Mouse (Mus musculus) thymus, postnatal 14 days (tissue): ENCODE data around the gene Rin2.
A peak's percentile ranks its signal among the peaks of the same experiment; 100 is the strongest.
"Not testable (repeated sequence)": the region's sequence is repeated elsewhere in the genome, so short reads cannot be mapped to it uniquely, and the experiment has no call there.

Experiments used
- DNase-seq: peaks from one replicate; pipeline ENCODE4 v3.0.0; 2021

The Rin2 gene

DNA sequence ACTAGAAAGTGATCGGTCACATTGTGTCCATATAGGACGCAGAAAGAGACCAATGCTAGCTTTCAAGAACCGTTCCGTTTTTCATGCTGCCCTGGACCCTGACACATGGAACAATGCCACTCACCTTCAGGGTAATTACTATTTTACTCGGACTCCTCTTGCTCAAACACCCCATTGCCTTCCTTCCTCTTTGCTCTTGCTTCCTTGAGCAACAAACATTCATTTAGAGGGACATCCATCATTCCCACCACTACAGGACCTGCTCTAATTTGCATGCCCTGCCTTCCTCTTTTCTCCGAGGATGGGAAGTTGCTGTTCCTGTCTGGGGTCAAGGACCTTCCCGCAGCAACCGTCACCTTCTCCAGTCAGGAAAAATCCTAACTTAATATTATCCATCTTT is 9.9 kb downstream of the Rin2 start:
- DNase-seq, result no peak

DNA sequence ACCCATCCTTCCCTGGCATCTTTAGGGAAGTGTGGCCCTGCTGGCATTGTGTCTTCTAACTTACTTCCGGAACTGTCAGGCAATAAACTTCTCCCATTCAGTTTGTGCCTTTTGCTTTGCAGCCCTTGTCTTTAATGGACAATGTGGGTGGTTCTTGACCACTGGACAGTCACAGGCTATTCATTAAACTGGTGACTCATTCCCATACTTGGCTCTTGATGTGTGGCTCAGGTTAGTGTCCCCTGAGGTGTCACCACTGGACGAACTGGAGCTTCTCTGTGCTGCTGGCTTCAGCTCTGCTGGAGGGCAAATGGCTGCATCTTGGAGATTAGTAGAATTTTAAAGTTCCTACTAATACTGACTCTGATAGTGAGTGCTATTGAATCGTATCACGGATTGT is 11.0 kb downstream of the Rin2 start:
- no peak for DNase-seq

DNA sequence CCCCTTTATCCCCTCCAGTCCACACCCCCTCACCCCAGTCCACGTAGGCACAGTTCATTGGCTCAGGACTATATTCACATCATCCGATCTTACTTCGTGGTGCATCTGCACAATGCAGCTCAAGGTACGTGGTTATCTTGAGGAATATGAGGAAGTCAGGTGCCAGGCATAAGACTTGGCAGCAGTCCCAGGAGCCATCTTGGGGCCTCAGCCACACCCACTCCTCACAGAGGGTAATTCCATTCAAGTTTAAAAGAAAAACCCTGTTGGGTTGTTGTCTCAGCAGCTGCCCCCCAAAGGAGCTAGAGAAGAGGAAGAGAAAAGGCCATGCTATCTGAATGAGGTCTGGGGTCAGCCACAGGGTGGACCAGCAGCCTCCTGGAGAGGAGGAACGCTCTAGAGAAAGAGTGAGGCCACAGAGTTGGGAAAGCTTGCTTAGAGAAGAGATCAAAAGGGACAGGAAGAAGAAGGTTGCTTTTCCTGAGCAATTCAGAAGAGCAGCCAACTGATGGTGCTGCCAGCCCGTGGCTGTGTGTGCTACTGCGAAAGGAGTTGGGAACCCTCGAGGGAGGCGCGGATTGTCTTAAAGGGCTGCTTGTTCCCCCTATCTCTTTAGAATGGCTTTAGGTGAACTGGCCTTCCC is 16.5 kb downstream of the Rin2 start:
- no peak for DNase-seq

DNA sequence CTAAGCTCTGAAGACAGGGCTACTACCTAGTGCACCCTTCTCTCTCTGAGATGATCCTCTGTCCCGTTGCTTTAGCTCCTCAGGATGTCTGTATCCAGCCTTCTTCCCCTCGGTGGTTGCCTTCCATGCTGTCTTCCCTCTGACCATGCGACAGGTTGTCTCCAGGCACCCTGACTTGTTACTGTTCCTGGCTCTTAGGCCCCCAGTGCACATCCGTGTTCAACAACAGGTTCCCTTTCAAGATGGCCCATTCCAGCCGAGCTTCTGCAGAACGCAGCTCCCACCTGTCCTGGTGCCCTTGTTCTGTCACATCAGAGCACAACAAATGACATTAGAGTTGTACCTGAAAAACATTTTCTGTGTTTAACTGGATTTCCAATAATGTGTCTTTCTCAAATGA is 22.1 kb downstream of the Rin2 start:
- DNase-seq, result no peak

DNA sequence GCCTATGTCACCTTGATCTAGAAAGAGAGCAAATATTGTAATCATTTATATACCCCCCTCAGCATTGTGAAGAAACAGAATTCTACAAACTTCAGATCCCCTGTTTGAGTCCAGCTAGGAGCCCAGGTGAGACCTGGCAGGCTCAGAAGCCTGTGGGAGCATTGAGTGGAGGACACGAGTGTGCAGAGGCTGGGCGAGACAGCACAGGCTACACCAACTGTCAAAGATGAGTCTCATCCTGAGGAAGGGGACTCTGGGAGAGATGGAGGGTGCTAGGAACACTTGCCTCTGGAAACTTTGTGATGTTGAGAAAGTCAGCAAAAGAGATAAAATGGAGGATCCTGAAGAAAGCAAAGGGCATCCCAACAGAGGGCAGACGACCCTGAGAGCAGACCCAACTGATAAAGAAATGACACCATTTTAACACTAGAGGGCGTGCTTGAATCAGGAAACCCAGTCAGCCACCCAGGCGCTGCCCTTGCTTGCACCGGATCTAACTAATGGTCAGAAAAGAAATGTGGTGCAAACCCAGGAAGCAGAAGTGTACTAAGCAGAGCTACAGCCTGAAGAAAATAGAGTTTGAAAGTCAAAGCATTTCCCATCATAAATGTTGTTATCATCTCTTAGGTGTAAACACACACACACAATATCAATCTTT is 24.5 kb downstream of the Rin2 start:
- DNase-seq, result peak; percentile 25

DNA sequence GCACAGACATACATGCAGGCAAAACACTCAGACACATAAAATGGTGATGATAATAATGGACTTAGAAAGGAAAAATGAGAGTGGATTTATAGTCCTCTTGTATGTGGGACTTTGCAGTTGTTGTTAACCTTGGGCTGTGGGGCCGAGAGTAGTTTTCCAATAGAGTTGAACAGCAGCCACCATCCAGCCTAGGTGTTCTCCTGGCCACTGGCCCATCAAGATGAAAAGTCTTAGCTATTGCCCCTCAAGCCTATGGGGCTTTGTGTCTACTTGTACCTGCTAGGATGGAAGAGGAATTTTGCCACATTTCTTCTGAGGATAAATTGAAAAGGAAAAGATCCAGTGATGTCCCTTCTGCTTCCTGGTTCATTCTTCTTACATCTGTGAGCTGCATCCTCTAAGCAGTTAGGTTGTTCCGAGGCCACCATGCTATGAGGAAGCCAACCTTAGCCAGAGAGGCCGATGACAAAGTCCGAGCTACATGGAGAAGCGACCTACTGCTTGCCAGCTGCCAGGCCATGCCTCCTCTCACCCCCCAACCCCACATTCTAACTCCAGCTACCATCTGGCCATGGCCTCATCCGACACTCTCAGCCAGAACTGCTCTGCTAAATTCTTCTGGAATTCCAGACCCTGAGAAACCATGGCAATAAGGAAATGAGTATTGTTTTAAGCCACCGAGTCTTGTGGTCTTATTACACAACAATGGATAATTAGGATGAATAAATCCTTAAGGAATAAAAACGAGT is 25.4 kb downstream of the Rin2 start:
- DNase-seq, result no peak

DNA sequence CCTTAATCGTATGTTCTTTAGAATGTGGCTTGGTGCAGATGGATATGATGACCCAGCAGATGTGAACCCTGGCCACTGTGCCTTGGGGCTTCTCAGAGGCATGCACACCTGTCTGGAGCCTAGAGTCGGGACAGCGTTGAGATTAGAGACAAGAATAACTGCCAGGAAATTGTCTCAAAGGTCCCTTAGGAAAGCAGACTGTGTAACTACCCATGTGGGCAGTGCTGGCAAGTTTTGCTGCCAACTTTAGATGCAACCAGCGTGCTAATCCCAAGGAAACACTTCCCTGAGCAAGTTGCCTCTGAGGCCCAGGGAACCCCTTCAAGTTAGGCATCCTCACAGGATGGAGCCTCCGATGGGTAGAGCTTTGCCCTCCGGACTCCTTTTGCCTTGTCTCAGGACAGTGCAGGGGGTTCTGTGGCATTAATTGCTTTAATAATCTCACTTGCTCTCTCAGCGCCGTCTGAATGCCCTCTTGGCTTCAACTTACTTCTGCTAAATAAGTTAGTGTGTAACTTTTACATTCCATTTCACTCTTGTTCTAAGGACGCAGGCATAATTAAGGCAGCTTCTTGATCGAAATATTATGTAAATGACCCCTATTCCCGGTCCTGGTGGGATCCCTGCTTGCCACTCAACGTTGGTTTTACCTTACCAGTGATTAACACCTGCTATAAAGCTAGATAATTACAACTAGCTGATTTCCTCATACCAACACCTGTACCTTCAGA is 26.8 kb downstream of the Rin2 start:
- no peak for DNase-seq

DNA sequence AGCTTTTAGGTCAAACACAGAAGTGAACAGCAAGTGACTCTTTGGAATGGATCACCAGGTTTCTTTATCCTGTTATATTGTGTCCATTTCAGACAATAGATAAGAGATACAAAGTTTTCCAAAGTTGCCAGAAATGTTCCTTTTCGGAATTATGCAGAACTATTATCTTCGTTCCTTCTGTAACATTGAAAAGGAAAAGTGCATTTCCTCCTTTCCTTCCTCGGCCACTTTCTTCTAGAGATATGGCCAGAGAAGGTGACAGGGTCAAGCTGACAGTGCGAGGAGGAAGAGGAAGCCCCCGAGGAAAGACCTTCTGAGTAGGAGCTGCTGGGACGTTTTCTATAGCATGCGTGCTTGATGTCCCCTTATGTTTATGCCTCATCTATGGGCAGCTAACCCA is 29.7 kb downstream of the Rin2 start:
- no peak for DNase-seq

DNA sequence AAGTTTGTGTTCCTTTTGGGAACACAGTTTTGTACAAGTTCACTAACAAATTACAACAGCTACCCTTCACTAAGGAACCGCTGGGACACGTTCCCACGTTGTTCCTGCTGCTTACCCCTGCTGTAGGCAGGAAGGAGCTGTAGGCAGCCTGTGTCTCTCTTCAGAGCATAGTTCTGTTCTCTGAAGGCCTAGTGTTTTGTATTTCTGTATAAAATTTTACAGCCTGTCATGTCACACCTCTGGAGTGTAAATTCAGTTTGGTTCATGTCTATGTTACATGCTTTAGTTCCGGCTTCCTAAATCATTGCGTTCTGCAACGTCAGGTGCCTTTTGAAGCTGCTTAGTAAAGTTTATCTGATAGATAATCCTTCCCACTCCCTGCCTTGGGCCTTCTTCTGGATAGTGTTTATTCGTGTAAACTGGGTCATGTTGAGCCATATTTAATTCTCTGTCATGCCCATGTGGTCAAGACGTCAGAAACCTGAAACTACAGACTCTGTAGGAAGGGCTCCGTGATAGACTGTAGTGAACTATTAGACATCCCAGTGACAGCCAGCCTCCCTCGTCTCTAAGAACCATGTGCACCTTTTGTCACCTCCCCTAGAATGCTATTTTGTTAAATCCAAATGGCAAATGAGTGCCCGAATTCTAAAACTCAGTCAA is 34.8 kb downstream of the Rin2 start:
- DNase-seq, result no peak

DNA sequence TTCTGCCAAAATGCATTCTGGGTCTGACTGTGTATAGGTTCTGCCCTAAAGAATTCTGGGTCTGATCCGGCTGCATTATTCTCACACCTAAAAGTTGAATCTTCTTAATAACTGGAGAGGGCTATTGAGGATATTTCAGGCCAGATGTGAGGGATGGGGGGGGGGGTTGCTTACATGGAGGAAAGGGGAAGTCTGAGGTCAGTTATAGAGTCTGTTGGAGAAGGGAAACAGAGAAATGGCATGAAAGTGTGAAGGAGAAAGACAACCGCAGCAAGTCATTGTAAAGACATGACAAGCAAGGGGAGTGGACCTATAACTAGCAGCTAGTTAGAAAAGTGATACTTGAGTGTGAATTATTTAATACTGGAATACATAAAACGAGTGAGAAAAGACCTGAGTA is 36.5 kb downstream of the Rin2 start:
- DNase-seq, result no peak

DNA sequence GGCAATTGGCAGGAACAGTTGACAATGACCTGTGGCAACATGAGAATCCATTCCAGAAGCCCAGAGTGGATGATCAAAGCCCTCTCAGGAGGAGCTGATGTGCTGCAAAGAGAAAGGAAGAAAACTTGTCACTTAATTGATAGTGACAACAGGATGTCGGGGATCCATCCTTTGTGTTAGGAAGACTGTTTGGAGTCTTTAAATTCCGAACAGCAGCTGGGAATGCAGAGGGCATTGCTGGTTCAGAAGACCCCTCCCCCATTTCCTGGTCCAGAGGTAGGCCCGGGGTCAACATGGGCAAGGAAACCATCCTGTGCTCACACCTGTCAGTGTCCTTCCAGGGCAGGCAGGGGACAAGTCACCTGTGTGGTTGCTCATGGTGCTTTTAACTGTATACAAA is 37.0 kb downstream of the Rin2 start:
- DNase-seq, result no peak

DNA sequence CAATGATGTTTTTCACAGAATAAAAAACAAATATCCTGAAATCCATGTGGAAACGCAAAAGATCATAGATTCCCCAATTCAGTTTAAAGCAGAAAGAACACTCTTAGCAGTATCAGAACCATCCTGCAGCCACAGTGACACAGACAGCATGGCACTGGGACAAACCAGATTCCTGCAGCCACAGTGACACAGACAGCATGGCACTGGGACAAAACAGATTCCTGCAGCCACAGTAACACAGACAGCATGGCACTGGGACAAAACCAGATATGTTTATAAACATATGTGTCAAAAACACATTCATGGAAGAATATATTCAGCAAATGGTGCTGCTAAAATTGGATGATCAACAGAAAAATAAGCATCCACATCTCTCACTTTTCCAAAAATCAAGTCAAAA is 42.5 kb downstream of the Rin2 start:
- no peak for DNase-seq

DNA sequence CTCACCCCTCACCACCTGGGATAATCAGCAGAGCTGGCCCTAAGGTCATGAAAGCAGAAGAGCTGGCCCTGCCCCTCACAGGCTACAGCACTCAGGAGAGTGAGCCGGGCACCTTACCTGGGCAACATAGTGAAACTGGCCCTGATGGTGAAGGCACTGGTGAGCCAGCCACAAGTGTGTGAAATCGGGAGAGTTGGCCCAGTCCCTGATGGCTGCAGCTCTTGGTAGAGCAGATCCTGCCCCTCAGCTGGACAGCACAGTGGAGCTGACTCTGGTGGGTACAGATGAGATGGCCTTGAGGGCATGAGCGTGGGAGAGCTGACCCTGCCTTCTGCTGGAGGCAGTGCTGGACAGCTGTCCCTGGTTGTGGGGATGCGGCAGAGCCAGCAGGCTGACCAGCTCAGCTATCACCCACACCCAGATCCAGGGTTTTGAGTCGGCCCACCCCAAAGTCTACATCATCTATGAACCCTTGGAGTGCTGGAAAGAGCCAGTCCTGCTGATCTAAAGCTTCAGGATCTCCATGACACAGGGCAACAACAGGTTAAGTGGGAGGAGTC is 43.7 kb downstream of the Rin2 start:
- no peak for DNase-seq

DNA sequence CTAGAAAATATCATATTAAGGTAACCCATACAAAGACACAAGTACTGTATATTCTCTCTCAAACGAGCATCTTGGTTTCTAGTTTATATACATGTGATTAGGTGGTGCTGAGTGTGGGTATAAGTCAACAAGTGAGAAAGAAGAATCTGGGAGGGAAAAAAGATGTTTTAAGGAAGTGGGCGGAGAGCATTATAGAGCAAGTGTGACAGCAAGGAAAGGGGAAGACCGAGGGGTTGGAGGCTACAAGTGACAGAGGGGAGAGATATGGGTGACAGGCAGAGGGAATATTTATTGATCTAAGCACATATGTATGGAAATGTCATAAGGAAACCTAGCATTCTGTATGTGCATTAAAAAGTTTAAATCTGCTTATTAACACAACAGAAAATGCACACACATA is 45.1 kb downstream of the Rin2 start:
- no peak for DNase-seq

DNA sequence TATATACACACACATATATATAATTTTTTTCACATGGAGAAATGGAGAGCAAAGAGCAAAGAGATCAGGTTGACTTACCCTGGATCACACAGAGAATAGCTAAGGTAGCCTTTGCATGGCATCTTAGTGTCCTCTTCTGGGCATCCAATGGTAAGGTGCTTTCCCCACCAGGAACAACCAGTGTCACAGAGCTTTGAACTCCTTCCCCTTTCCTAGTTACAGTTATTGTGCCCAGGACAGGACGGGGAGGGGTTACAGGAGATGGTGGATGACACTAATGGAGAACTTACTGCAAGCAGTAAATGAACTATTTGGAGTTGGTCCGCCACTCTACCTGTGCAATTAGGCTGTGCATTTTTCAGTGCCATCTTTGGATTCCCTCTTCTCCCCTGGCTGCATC is 45.7 kb downstream of the Rin2 start:
- DNase-seq, result no peak

DNA sequence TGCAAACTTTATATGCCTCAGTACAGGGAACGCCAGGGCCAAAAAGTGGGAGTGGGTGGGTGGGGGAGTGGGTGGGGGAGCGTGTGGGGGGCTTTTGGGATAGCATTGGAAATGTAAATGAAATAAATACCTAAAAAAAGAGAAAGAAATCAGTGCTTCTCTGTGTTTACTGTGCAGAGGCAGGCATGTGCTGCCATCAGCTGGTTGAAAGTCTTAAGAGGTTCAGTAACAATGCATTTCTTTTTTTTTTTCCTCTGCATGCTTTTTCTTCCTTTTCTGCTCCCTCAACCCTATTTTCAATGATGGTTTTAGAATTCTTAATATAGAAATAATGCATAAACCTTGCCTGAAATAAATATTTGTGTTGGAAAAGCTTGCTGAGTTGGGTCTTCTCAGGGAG is 47.3 kb downstream of the Rin2 start:
- DNase-seq, result not testable (repeated sequence)

DNA sequence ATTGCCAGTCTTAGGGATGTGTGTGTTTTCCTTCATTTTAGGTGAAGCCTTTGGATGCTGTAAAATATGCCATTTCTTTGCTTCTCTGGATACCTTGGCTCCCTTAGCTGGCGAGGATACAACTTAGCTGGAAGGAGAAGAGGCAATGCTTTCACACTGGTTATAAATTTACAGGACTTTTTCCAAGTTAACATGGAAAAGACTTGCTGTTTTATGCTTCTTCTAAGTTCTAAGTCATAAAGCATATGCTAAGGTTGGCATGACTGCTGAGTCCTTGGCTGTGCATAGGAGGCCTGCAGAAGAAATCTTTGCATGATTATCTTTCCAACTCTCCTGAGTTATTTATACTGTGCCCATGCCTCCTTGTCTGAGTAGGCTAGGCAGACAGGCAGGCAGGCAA is 49.3 kb downstream of the Rin2 start:
- no peak for DNase-seq

DNA sequence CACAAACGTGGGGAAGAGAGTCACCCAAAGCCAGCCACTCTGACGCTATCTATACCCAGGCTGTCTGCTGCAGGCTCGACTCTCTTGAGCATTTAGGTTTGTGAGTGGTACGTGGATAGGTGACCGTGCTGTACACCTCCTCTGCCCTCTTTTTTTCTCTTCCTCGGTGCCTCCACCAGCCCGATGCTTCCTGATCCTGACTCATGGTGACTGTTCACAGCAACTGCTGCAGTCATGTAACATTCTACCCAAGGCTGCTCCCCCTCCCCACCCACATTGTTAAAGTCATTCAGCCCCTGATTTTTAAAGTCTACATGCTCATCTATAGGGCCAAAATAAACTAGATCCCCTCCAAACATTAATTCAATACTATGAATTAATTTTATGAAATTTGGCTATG is 54.4 kb downstream of the Rin2 start:
- no peak for DNase-seq

DNA sequence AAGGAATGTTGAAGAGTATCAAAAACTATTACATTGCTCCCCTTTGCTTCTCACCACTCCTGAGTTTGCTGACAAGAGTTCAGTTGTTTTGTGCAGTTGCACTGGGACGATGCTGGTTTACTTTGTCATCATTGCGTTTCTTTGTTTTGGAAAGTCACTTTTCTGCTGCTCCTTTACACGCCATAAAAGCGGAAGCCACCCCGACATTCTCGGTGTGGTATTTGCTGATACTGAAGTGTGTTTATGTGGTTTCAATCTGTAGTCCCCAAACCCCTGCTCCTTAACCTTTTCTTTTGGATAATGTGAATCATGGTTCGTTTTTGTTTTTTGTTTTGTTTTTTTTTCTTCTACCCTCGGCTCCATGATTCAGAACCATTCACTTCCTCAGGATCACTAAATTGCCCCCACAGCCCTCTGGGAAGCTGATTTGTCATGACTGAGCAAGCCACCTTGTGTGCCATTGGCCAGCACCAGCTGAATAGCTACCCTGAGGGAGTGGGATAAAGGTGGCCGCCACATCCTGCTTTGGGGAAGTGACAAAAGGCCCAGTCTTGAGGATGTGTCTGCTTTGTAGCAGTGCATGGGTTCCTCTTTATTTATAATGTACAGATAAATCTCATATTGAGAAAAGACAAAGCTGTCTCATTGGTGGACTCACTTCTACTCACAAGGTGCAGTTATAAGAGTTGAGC is 55.3 kb downstream of the Rin2 start:
- no peak for DNase-seq

DNA sequence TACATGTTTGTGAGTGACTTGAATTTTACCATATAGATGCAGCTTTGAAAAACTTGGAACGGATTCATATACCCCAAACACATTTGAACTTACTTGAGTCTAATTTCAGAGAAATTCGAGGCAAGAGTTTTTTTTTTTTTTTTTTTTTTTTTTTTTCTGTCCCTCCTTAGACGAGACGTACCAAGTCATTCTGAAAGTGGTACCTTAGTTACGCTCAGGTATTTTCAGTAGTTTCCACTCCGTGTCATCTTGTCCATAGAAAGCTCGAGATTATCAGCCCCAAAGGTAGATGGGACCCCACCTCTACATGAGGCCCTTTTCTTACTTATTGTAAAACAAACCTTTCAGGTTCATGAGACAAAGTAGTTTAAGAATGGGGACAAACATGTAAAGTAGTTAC is 55.9 kb downstream of the Rin2 start:
- no peak for DNase-seq

DNA sequence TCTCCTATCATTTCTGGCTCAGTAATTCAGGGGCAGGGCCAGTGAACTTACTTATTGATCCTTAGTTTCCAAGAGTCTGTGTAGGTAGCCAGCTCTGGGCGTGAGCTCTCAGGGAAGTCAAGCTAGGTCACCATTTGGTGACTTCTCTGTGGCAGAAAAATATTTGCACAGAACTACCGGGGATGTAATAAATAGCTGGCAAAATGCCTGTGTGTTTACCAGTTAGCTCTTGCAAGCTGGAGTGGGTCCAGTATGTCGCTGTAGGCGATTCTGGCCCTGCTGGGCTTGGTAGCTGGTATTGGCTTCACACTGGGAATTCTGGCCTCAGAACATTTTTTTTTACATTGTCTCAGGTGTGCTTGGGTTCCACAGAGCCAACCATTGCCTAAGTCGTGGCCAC is 60.1 kb downstream of the Rin2 start:
- DNase-seq, result no peak

DNA sequence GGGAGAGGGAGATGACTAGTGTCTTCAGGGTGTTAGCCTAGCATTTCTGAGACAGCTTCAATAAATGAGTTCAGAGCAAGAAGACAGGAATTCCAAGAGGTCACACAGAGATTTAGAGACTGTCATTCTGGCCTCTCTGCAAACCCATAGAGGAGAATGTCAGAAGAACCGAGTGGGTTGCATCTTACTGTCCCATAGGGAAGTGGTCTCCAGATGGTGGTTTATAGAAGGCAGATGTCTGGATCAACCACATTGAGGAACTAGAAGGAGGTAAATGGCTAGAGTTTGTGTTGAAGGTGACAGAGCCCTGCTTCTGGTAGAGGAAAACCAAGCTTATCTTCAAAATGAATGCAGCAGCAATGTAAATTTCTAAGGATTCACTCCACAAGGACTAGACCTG is 61.5 kb downstream of the Rin2 start:
- DNase-seq, result no peak
